Mouse (Mus musculus) megakaryocyte, embryonic 14.5 days (primary cell): ENCODE measurements at regions not wholly inside any gene's neighbourhood (a gene's known extent, or its start where the extent isn't known, plus 50 kb on each side); places are given as distances from the start of the nearest gene placed in this dataset.

Experiments
- FLI1 ChIP-seq: IDR thresholded peaks from 2 replicates; pipeline ENCODE4 v1.6.1; 2012; ENCODE audit warnings: low read length, inconsistent platforms, mixed read lengths
- GATA1 ChIP-seq: IDR thresholded peaks from 3 replicates; pipeline ENCODE4 v1.6.1; 2012; ENCODE audit warnings: mixed read lengths, low read length, inconsistent platforms, borderline replicate concordance

- no peak for TF ChIP-seq GATA1
- no peak for TF ChIP-seq FLI1
Observed at GRCm38 (mm10) chr1:161704527-161704926, 83.8 kb downstream of the Fasl start.
